In genomic region chr17:3927106-3927505, GRCm38 (mm10) we compare ENCODE assay signal across 29 mouse cellular contexts.
DNase-seq lines count a peak whose midpoint lies in the region; ATAC-seq and TF ChIP-seq lines count a peak whose summit lies in the region.
"Had no signal": no experiment of that assay in that cellular context is flagged by ENCODE, and none has a peak within 500 bp of the region (broad histone marks: within the 10 kb centered on the region; RNA-seq: fewer than 3 reads in every experiment).

No protein-coding gene starts in this region.

- H3K27ac ChIP-seq in forebrain, embryonic 14.5 days (ENCODE audit: low read depth, low read length): no peak overlapping the region
- no peak overlapping the region for H3K27ac ChIP-seq in forebrain, embryonic 13.5 days
- H3K27ac ChIP-seq in left cerebral cortex, adult 2 months: no peak overlapping the region
- no peak overlapping the region for H3K27ac ChIP-seq in midbrain, postnatal 0 days (ENCODE audit: low read depth, low read length)
- no peak overlapping the region for H3K27ac ChIP-seq in midbrain, embryonic 11.5 days (ENCODE audit: low read depth, low read length)
- H3K27ac ChIP-seq: embryonic facial prominence, embryonic 12.5 days; forebrain, embryonic 12.5 days; gastrocnemius, adult 2 months; hindbrain, embryonic 12.5 days; liver, embryonic 12.5 days; midbrain, embryonic 15.5 days had no signal

- intact Hi-C loops in left cerebral cortex, postnatal 4 days (cut with DNase I): no loop called here
- intact Hi-C loops in left cerebral cortex, adult 2 months (cut with DNase I): no loop called here

- no peak overlapping the region for H3K4me2 ChIP-seq in forebrain, embryonic 14.5 days (ENCODE audit: low read length)
- H3K4me2 ChIP-seq in forebrain, embryonic 13.5 days: no peak overlapping the region
- H3K4me2 ChIP-seq in midbrain, postnatal 0 days (ENCODE audit: low read depth, low read length, poor library complexity, severe bottlenecking): no peak overlapping the region
- H3K4me2 ChIP-seq in midbrain, embryonic 11.5 days: no peak overlapping the region
- H3K4me2 ChIP-seq: embryonic facial prominence, embryonic 12.5 days; forebrain, embryonic 12.5 days; heart, embryonic 11.5 days; hindbrain, embryonic 12.5 days; liver, embryonic 12.5 days; midbrain, embryonic 15.5 days had no signal

- H3K4me1 ChIP-seq in forebrain, embryonic 14.5 days (ENCODE audit: control insufficient read depth, insufficient read depth, low read length): no peaks in the 10 kb centered on the region
- 0 out of 2 replicates have a peak, but pooled peaks cover 4% of the 10 kb centered on the region for H3K4me1 ChIP-seq in forebrain, embryonic 13.5 days
- H3K4me1 ChIP-seq in midbrain, postnatal 0 days (ENCODE audit: insufficient read depth, low read length): no peaks in the 10 kb centered on the region
- no peaks in the 10 kb centered on the region for H3K4me1 ChIP-seq in midbrain, embryonic 11.5 days (ENCODE audit: control insufficient read depth, insufficient read depth, low read length)
- H3K4me1 ChIP-seq: embryonic facial prominence, embryonic 12.5 days; forebrain, embryonic 12.5 days; hindbrain, embryonic 12.5 days; liver, embryonic 12.5 days; megakaryocyte, embryonic 14.5 days; midbrain, embryonic 15.5 days had no signal

- WGBS in forebrain, embryonic 14.5 days: 41% methylated on average over 4 of the region's 4 CpGs
- WGBS in forebrain, embryonic 13.5 days: 54% methylated on average over 4 of the region's 4 CpGs
- WGBS in midbrain, postnatal 0 days: 70% methylated on average over 4 of the region's 4 CpGs
- WGBS in midbrain, embryonic 11.5 days: 88% methylated on average over 4 of the region's 4 CpGs

- no peak overlapping the region for H3K4me3 ChIP-seq in forebrain, embryonic 14.5 days (ENCODE audit: low read depth, low read length)
- no peak overlapping the region for H3K4me3 ChIP-seq in forebrain, embryonic 13.5 days
- no peak overlapping the region for H3K4me3 ChIP-seq in left cerebral cortex, adult 2 months
- no peak overlapping the region for H3K4me3 ChIP-seq in midbrain, postnatal 0 days (ENCODE audit: low read depth, low read length)
- no peak overlapping the region for H3K4me3 ChIP-seq in midbrain, embryonic 11.5 days (ENCODE audit: low read depth, low read length)
- H3K4me3 ChIP-seq: embryonic facial prominence, embryonic 12.5 days; forebrain, embryonic 12.5 days; gastrocnemius, adult 2 months; hindbrain, embryonic 12.5 days; liver, embryonic 12.5 days; megakaryocyte, embryonic 14.5 days; midbrain, embryonic 15.5 days had no signal

- no peak overlapping the region for H3K9ac ChIP-seq in forebrain, embryonic 14.5 days (ENCODE audit: low read length)
- H3K9ac ChIP-seq in forebrain, embryonic 13.5 days: no peak overlapping the region
- H3K9ac ChIP-seq in midbrain, postnatal 0 days (replicated peaks; ENCODE audit: low read length, poor library complexity, severe bottlenecking): no peak overlapping the region
- H3K9ac ChIP-seq in midbrain, embryonic 11.5 days (ENCODE audit: low read length): no peak overlapping the region
- H3K9ac ChIP-seq: embryonic facial prominence, embryonic 12.5 days; forebrain, embryonic 12.5 days; hindbrain, embryonic 12.5 days; liver, embryonic 12.5 days; liver, postnatal 0 days; midbrain, embryonic 15.5 days had no signal

- H3K36me3 ChIP-seq in forebrain, embryonic 14.5 days (ENCODE audit: control insufficient read depth, insufficient read depth, low read length): no peaks in the 10 kb centered on the region
- no peaks in the 10 kb centered on the region for H3K36me3 ChIP-seq in forebrain, embryonic 13.5 days (ENCODE audit: poor library complexity, severe bottlenecking)
- no peaks in the 10 kb centered on the region for H3K36me3 ChIP-seq in midbrain, postnatal 0 days (ENCODE audit: insufficient read depth, low read length)
- H3K36me3 ChIP-seq in midbrain, embryonic 11.5 days (ENCODE audit: control insufficient read depth, insufficient read depth, low read length): no peaks in the 10 kb centered on the region
- H3K36me3 ChIP-seq: embryonic facial prominence, embryonic 12.5 days; forebrain, embryonic 12.5 days; hindbrain, embryonic 12.5 days; liver, embryonic 12.5 days; midbrain, embryonic 15.5 days had no signal

- H3K27me3 ChIP-seq in forebrain, embryonic 14.5 days (replicated peaks; ENCODE audit: control insufficient read depth, insufficient read depth, low read length): no peaks in the 10 kb centered on the region
- no peaks in the 10 kb centered on the region for H3K27me3 ChIP-seq in forebrain, embryonic 13.5 days
- no peaks in the 10 kb centered on the region for H3K27me3 ChIP-seq in midbrain, postnatal 0 days (ENCODE audit: insufficient read depth, low read length)
- H3K27me3 ChIP-seq in midbrain, embryonic 11.5 days (ENCODE audit: control insufficient read depth, insufficient read depth, low read length): no peaks in the 10 kb centered on the region
- H3K27me3 ChIP-seq: embryonic facial prominence, embryonic 12.5 days; forebrain, embryonic 12.5 days; hindbrain, embryonic 12.5 days; liver, embryonic 12.5 days; megakaryocyte, embryonic 14.5 days; midbrain, embryonic 15.5 days had no signal

- no peaks in the 10 kb centered on the region for H3K9me3 ChIP-seq in forebrain, embryonic 14.5 days (replicated peaks; ENCODE audit: control insufficient read depth, low read length)
- H3K9me3 ChIP-seq in forebrain, embryonic 13.5 days (replicated peaks): no peaks in the 10 kb centered on the region
- no peaks in the 10 kb centered on the region for H3K9me3 ChIP-seq in midbrain, postnatal 0 days (ENCODE audit: low read length)
- no peaks in the 10 kb centered on the region for H3K9me3 ChIP-seq in midbrain, embryonic 11.5 days (ENCODE audit: control insufficient read depth, low read length)
- H3K9me3 ChIP-seq: embryonic facial prominence, embryonic 12.5 days; forebrain, embryonic 12.5 days; hindbrain, embryonic 12.5 days; liver, embryonic 12.5 days; megakaryocyte, embryonic 14.5 days; midbrain, embryonic 15.5 days had no signal

- peak; percentile 76 for DNase-seq in forebrain, embryonic 14.5 days (ENCODE audit: low spot score)
- peak; percentile 2 for DNase-seq in left cerebral cortex, postnatal 4 days
- DNase-seq in left cerebral cortex, adult 2 months (ENCODE audit: extremely low spot score in 1 of 2, low spot score in 2 of 2): no peak
- DNase-seq in midbrain, postnatal 0 days (ENCODE audit: low spot score): peak; percentile 5
- DNase-seq in midbrain, embryonic 11.5 days (ENCODE audit: low spot score, missing footprints): no peak
- no peak for DNase-seq in spleen, postnatal 14 days (ENCODE audit: low spot score in 2 of 2)
- DNase-seq: adrenal gland, postnatal 14 days; cerebellum, adult 2 months; gastrocnemius, adult 2 months; gastrocnemius, postnatal 36 days; heart, adult 18-20 months; heart, postnatal 36 days; kidney, adult 9 months; kidney, postnatal 14 days; layer of hippocampus, adult 9-11 months; liver, postnatal 0 days; lung, postnatal 4 days; right cerebral cortex, postnatal 4 days; thymus, adult 2 months; thymus, postnatal 36 days had no signal

- ATAC-seq in forebrain, embryonic 14.5 days: peak; percentile 48; the same call in 1 of the 2 replicates
- no peak for ATAC-seq in forebrain, embryonic 13.5 days
- ATAC-seq in midbrain, postnatal 0 days (ENCODE audit: low FRiP score): no peak
- ATAC-seq in midbrain, embryonic 11.5 days (ENCODE audit: low FRiP score): no peak
- ATAC-seq: intestine, postnatal 0 days; liver, embryonic 12.5 days; liver, postnatal 0 days; midbrain, embryonic 15.5 days had no signal

- no peak for TF ChIP-seq CTCF in left cerebral cortex, adult 2 months (IDR thresholded peaks at IDR 0.05)
- no peak for TF ChIP-seq CTCF in midbrain, postnatal 0 days (IDR thresholded peaks at IDR 0.05)

Comparison
In these comparisons a context has a peak if more than half of its experiments do, and no peak if none do; other contexts are left out.
1. DNase-seq: peak in forebrain, embryonic 14.5 days (single experiment), left cerebral cortex, postnatal 4 days (single experiment) and midbrain, postnatal 0 days (single experiment); none in left cerebral cortex, adult 2 months (0 of 2), midbrain, embryonic 11.5 days (single experiment) and spleen, postnatal 14 days (0 of 2).